In the genomic region with DNA sequence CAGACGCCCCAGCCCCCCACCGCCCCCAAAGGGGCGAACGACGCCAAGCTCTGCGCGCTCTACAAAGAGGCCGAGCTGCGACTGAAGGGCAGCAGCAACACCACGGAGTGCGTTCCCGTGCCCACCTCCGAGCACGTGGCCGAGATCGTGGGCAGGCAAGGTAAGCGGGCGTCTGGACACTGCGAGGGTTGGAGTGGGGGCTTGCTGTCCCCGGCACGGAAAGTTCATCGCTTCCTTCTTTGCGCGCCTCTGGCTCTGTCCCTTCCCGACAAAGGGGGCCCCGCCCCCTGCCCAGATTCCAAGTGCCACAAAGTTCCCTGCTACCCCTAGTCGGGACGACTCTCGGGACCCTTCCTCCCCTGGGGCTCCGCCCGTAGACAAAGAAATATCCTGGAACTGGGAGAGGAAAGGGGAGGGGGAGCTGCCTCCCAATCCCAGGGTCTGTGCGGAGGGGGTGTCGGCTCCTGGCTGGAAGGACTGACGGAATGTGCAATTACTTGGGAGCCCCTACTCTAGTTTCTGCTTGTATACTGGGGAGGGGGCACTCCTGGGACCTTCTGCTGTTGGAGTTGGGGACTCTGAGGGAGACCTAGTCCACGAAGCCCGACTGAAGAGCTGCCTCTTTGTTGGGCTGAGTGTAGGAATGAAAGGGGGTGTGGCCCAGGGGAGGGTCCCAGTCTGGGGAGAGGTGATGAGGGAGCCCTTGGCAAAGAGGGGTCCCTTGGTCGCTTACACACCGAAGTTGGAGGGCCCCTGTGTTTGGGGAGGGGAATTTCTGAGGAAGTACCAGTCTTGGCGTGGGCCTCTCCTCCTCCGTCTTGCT, we compare ENCODE assay signal across 8 mouse cellular contexts. TPM values are rescaled to one million over a fixed set of nuclear protein-coding genes. Genes with fewer than 3 reads are reported as not detected.
A peak's percentile ranks its signal among the peaks of the same experiment; 100 is the strongest.
DNase-seq lines count a peak whose midpoint lies in the region; ATAC-seq and TF ChIP-seq lines count a peak whose summit lies in the region.

No protein-coding gene starts in this region.

- H3K4me3 ChIP-seq in erythroblast, embryonic 14.5 days (replicated peaks), result peak overlapping the region; percentile 75
- peak overlapping the region; percentile 87 for H3K4me3 ChIP-seq in C2C12 (ENCODE audit: insufficient read depth, poor library complexity, severe bottlenecking)
- peak overlapping the region; percentile 82 for H3K4me3 ChIP-seq in embryonic facial prominence, embryonic 10.5 days
- peak overlapping the region; percentile 96 for H3K4me3 ChIP-seq in midbrain, embryonic 11.5 days (ENCODE audit: low read depth, low read length)

- H3K9ac ChIP-seq in midbrain, embryonic 11.5 days (ENCODE audit: low read length), result peak overlapping the region; percentile 100

- H3K27me3 ChIP-seq in erythroblast, embryonic 14.5 days (ENCODE audit: control insufficient read depth), result peaks cover 20% of the 10 kb centered on the region
- H3K27me3 ChIP-seq in C2C12 (ENCODE audit: control insufficient read depth, insufficient read depth, insufficient read length), result no peaks in the 10 kb centered on the region
- no peaks in the 10 kb centered on the region for H3K27me3 ChIP-seq in embryonic facial prominence, embryonic 10.5 days (replicated peaks; ENCODE audit: low read depth, poor library complexity, severe bottlenecking)
- H3K27me3 ChIP-seq in midbrain, embryonic 11.5 days (ENCODE audit: control insufficient read depth, insufficient read depth, low read length), result no peaks in the 10 kb centered on the region

- no peak for ATAC-seq in erythroblast, adult 5-6 weeks (replicated peaks; ENCODE audit: low FRiP score, poor library complexity, severe bottlenecking)
- ATAC-seq in midbrain, embryonic 11.5 days (ENCODE audit: low FRiP score), result peak; percentile 10

- under 1% methylated on average over 40 of the region's 40 CpGs for WGBS in embryonic facial prominence, embryonic 10.5 days
- WGBS in midbrain, embryonic 11.5 days, result under 1% methylated on average over 39 of the region's 40 CpGs

- no peaks in the 10 kb centered on the region for H3K9me3 ChIP-seq in erythroblast, embryonic 14.5 days (ENCODE audit: control insufficient read depth, low read length)
- H3K9me3 ChIP-seq in embryonic facial prominence, embryonic 10.5 days, result no peaks in the 10 kb centered on the region
- H3K9me3 ChIP-seq in midbrain, embryonic 11.5 days (ENCODE audit: control insufficient read depth, low read length), result no peaks in the 10 kb centered on the region

- peak overlapping the region; percentile 96 for H3K4me2 ChIP-seq in midbrain, embryonic 11.5 days

- H3K79me3 ChIP-seq in C2C12 (ENCODE audit: low read depth), result peaks cover 44% of the 10 kb centered on the region

- peak overlapping the region; percentile 100 for H3K27ac ChIP-seq in embryonic facial prominence, embryonic 10.5 days (replicated peaks)
- peak overlapping the region; percentile 97 for H3K27ac ChIP-seq in midbrain, embryonic 11.5 days (ENCODE audit: low read depth, low read length)

- H3K36me3 ChIP-seq in erythroblast, embryonic 14.5 days (ENCODE audit: control insufficient read depth), result no peaks in the 10 kb centered on the region
- peaks cover 12% of the 10 kb centered on the region for H3K36me3 ChIP-seq in C2C12 (ENCODE audit: control insufficient read depth, insufficient read depth)
- H3K36me3 ChIP-seq in embryonic facial prominence, embryonic 10.5 days (replicated peaks), result peaks cover 38% of the 10 kb centered on the region
- peaks cover 17% of the 10 kb centered on the region for H3K36me3 ChIP-seq in midbrain, embryonic 11.5 days (ENCODE audit: control insufficient read depth, insufficient read depth, low read length)

- peak overlapping the region; percentile 96 for H3ac ChIP-seq in C2C12 (ENCODE audit: control insufficient read depth, insufficient read length, low read depth)

- H3K4me1 ChIP-seq in erythroblast, embryonic 14.5 days (ENCODE audit: control insufficient read depth), result peaks cover 68% of the 10 kb centered on the region
- H3K4me1 ChIP-seq in embryonic facial prominence, embryonic 10.5 days, result peaks cover 70% of the 10 kb centered on the region
- peaks cover 59% of the 10 kb centered on the region for H3K4me1 ChIP-seq in midbrain, embryonic 11.5 days (ENCODE audit: control insufficient read depth, insufficient read depth, low read length)

- peak; percentile 81 for DNase-seq in embryonic facial prominence, embryonic 10.5 days (ENCODE audit: low spot score)
- DNase-seq in induced T-regulatory cell, adult 2 months (ENCODE audit: low read depth), result peak; percentile 44
- peak; percentile 97 for DNase-seq in midbrain, embryonic 11.5 days (ENCODE audit: low spot score, missing footprints)
- DNase-seq in left cerebral cortex, postnatal 25 days (ENCODE audit: low spot score in 2 of 2), result no peak
- no peak for DNase-seq in adrenal gland, postnatal 4 days (ENCODE audit: low spot score in 2 of 2)

- intact Hi-C loops in left cerebral cortex, postnatal 25 days (cut with DNase I), result no loop called here

- no peak for TF ChIP-seq CTCF in C2C12 (IDR thresholded peaks at IDR 0.05; ENCODE audit: control insufficient read depth, insufficient read depth, insufficient read length)

- H3K79me2 ChIP-seq in C2C12 (ENCODE audit: control insufficient read depth, insufficient read depth), result peaks cover 98% of the 10 kb centered on the region

TF ChIP-seq in C2C12, 6 proteins besides CTCF, POLR2A, EP300 and RAD21:
- TF ChIP-seq MYOD1 (IDR thresholded peaks at IDR 0.05; ENCODE audit: control insufficient read depth, insufficient read length, low read depth) (no peak), USF1 (IDR thresholded peaks at IDR 0.05; ENCODE audit: low read depth) (no peak), FOSL1 (IDR thresholded peaks at IDR 0.05; ENCODE audit: insufficient read depth, low read length, poor library complexity, severe bottlenecking) (no peak), MYOG (IDR thresholded peaks at IDR 0.05; ENCODE audit: control insufficient read depth, extremely low read depth, insufficient read length) (no peak), CEBPB (IDR thresholded peaks at IDR 0.05; ENCODE audit: low read depth) (no peak), MAX (IDR thresholded peaks at IDR 0.05) (peak; percentile 35)

RNA-seq across cellular contexts. Expression of a gene that starts 0.7 kb away (rescaled TPM):
- polyA plus RNA-seq in erythroblast, embryonic 14.5 days (2012), result 0.01 and 0.02 TPM in 2 replicates
- total RNA-seq in erythroblast, adult 5-6 weeks (2015; ENCODE audit: low replicate concordance), result 0.19 and 1.5 TPM in 2 replicates
- 0.34 TPM in 1 of 2 replicates, not detected in the other for total RNA-seq in erythroblast, adult 5-6 weeks (2017; ENCODE audit: low replicate concordance)
- 14.9 TPM for polyA plus RNA-seq in C2C12 (2012; fragmentation: generic; extraction: Trizol)
- 33.6 and 37.4 TPM in 2 replicates for polyA plus RNA-seq in embryonic facial prominence, embryonic 10.5 days (2016; fragmentation: Nextera tagmentation; extraction: Ambion mirVana)
- 44.5 and 45.1 TPM in 2 replicates for polyA plus RNA-seq in midbrain, embryonic 11.5 days (2014; fragmentation: Nextera tagmentation; extraction: Ambion mirVana)
- total RNA-seq in left cerebral cortex, postnatal 25 days (2021), result 1 to 10 TPM; 2.8 to 3.0 TPM
- total RNA-seq in adrenal gland, postnatal 4 days (2021), result 10 to 100 TPM; 11.2 to 16.1 TPM

RNA-seq across cellular contexts. Expression of a gene that starts 15.2 kb away (rescaled TPM):
- polyA plus RNA-seq in erythroblast, embryonic 14.5 days (2012), result not detected in 2 replicates
- total RNA-seq in erythroblast, adult 5-6 weeks (2015; ENCODE audit: low replicate concordance), result not detected in 2 replicates
- not detected in 2 replicates for total RNA-seq in erythroblast, adult 5-6 weeks (2017; ENCODE audit: low replicate concordance)
- polyA plus RNA-seq in C2C12 (2012; fragmentation: generic; extraction: Trizol), result 0.07 TPM
- 4.9 and 5.8 TPM in 2 replicates for polyA plus RNA-seq in embryonic facial prominence, embryonic 10.5 days (2016; fragmentation: Nextera tagmentation; extraction: Ambion mirVana)
- 0.25 and 0.86 TPM in 2 replicates for polyA plus RNA-seq in midbrain, embryonic 11.5 days (2014; fragmentation: Nextera tagmentation; extraction: Ambion mirVana)
- total RNA-seq in left cerebral cortex, postnatal 25 days (2021), result not detected
- 1 to 10 TPM in 1 of 2 experiments, under 1 TPM in 1; 0.54 to 3.9 TPM for total RNA-seq in adrenal gland, postnatal 4 days (2021)

RNA-seq across cellular contexts. Expression of a gene that starts 20.0 kb away (rescaled TPM):
- polyA plus RNA-seq in erythroblast, embryonic 14.5 days (2012), result 7.4 and 12.2 TPM in 2 replicates
- total RNA-seq in erythroblast, adult 5-6 weeks (2015; ENCODE audit: low replicate concordance), result 4.2 and 8.6 TPM in 2 replicates
- total RNA-seq in erythroblast, adult 5-6 weeks (2017; ENCODE audit: low replicate concordance), result 14.3 and 15.8 TPM in 2 replicates
- polyA plus RNA-seq in C2C12 (2012; fragmentation: generic; extraction: Trizol), result 136 TPM
- 158 and 161 TPM in 2 replicates for polyA plus RNA-seq in embryonic facial prominence, embryonic 10.5 days (2016; fragmentation: Nextera tagmentation; extraction: Ambion mirVana)
- polyA plus RNA-seq in midbrain, embryonic 11.5 days (2014; fragmentation: Nextera tagmentation; extraction: Ambion mirVana), result 87.2 and 103 TPM in 2 replicates
- total RNA-seq in left cerebral cortex, postnatal 25 days (2021), result 10 to 100 TPM; 96.9 to 99.5 TPM
- total RNA-seq in adrenal gland, postnatal 4 days (2021), result 100 to 1,000 TPM; 108 to 113 TPM

RNA-seq across cellular contexts. Expression of a gene that starts 20.7 kb away (rescaled TPM):
- polyA plus RNA-seq in erythroblast, embryonic 14.5 days (2012), result 2.6 and 3.1 TPM in 2 replicates
- 5.4 and 7.9 TPM in 2 replicates for total RNA-seq in erythroblast, adult 5-6 weeks (2015; ENCODE audit: low replicate concordance)
- total RNA-seq in erythroblast, adult 5-6 weeks (2017; ENCODE audit: low replicate concordance), result 5.7 and 10.0 TPM in 2 replicates
- 55.9 TPM for polyA plus RNA-seq in C2C12 (2012; fragmentation: generic; extraction: Trizol)
- 68.6 and 77.9 TPM in 2 replicates for polyA plus RNA-seq in embryonic facial prominence, embryonic 10.5 days (2016; fragmentation: Nextera tagmentation; extraction: Ambion mirVana)
- 72.4 and 73.0 TPM in 2 replicates for polyA plus RNA-seq in midbrain, embryonic 11.5 days (2014; fragmentation: Nextera tagmentation; extraction: Ambion mirVana)
- 100 to 1,000 TPM; 128 to 129 TPM for total RNA-seq in left cerebral cortex, postnatal 25 days (2021)
- 10 to 100 TPM; 52.6 to 62.6 TPM for total RNA-seq in adrenal gland, postnatal 4 days (2021)

RNA-seq across cellular contexts. Expression of a gene that starts 23.1 kb away (rescaled TPM):
- polyA plus RNA-seq in erythroblast, embryonic 14.5 days (2012), result 137 and 158 TPM in 2 replicates
- 6.9 and 9.0 TPM in 2 replicates for total RNA-seq in erythroblast, adult 5-6 weeks (2015; ENCODE audit: low replicate concordance)
- 45.6 and 52.7 TPM in 2 replicates for total RNA-seq in erythroblast, adult 5-6 weeks (2017; ENCODE audit: low replicate concordance)
- 1,441 TPM for polyA plus RNA-seq in C2C12 (2012; fragmentation: generic; extraction: Trizol)
- polyA plus RNA-seq in embryonic facial prominence, embryonic 10.5 days (2016; fragmentation: Nextera tagmentation; extraction: Ambion mirVana), result 15.2 and 17.9 TPM in 2 replicates
- 17.9 and 21.2 TPM in 2 replicates for polyA plus RNA-seq in midbrain, embryonic 11.5 days (2014; fragmentation: Nextera tagmentation; extraction: Ambion mirVana)
- 10 to 100 TPM; 42.1 to 48.7 TPM for total RNA-seq in left cerebral cortex, postnatal 25 days (2021)
- total RNA-seq in adrenal gland, postnatal 4 days (2021), result 100 to 1,000 TPM; 109 to 113 TPM

Comparison
In these comparisons a context has a peak if more than half of its experiments do, and no peak if none do; other contexts are left out.
1. DNase-seq: peak in embryonic facial prominence, embryonic 10.5 days (single experiment), induced T-regulatory cell, adult 2 months (single experiment) and midbrain, embryonic 11.5 days (single experiment); none in left cerebral cortex, postnatal 25 days (0 of 2) and adrenal gland, postnatal 4 days (0 of 2).
2. RNA of a gene that starts 0.7 kb away (polyA plus RNA-seq): 44.5 to 45.1 TPM in midbrain, embryonic 11.5 days, 33.6 to 37.4 TPM in embryonic facial prominence, embryonic 10.5 days and 14.9 TPM in C2C12 (single experiment); 0.01 to 0.02 TPM in erythroblast, embryonic 14.5 days; every median in the first group is over 10 times any median in the second.
3. Peak in every context shown above with its lines, with median percentiles within 50 percentile points of each other: H3K4me3 ChIP-seq.